Mouse (Mus musculus) heart, postnatal 36 days (tissue): ENCODE measurements around the gene Mgat5. TPM values are rescaled to one million over a fixed set of nuclear protein-coding genes. Genes with fewer than 3 reads are reported as not detected.

Experiments used
- DNase-seq, 2 experiments: peaks; one replicate each; pipeline ENCODE4 v3.0.0; 2021 to 2022
- intact Hi-C: fragments of 180-260 bp; cut with DNase I; formaldehyde crosslinking; loops from one replicate; pipeline ENCODE4 v1.15.1; 2025
- total RNA-seq, 2 experiments: library from RNA; stranded (reverse); gene quantifications; 2 replicates each; pipeline ENCODE4 v1.2.3; 2021

Mgat5 gene
- total RNA-seq, 2 experiments from 2014 or later: 11.1 to 11.5 TPM

- intact Hi-C loops: loop anchor here (5.0 kb wide), 1 partner anchor 43 kb away; no protein-coding TSS in a partner anchor
- no peak for DNase-seq
These were observed 209.7 kb downstream of the Mgat5 start for GRCm38 (mm10) chr1:127414500-127414899.

GRCm38 (mm10) chr1:127415896-127416295 lies 211.1 kb downstream of the Mgat5 start:
- intact Hi-C loops: no loop called here
- DNase-seq: no peak

- no peak for DNase-seq
- intact Hi-C loops: no loop called here
These were observed 212.2 kb downstream of the Mgat5 start for GRCm38 (mm10) chr1:127416971-127417370.

GRCm38 (mm10) chr1:127418916-127419575 lies 214.2 kb downstream of the Mgat5 start:
- no peak for DNase-seq

GRCm38 (mm10) chr1:127419581-127419980 lies 214.8 kb downstream of the Mgat5 start:
- DNase-seq: no peak
- intact Hi-C loops: no loop called here

More at GRCm38 (mm10) chr1:127418916-127419575, 214.2 kb downstream of the Mgat5 start:
- intact Hi-C loops: no loop called here

GRCm38 (mm10) chr1:127420383-127420782 lies 215.6 kb downstream of the Mgat5 start:
- intact Hi-C loops: no loop called here
- no peak for DNase-seq

- intact Hi-C loops: no loop called here
- no peak for DNase-seq
These were observed 216.0 kb downstream of the Mgat5 start for GRCm38 (mm10) chr1:127420795-127421194.

- intact Hi-C loops: no loop called here
- DNase-seq: no peak
These were observed 217.8 kb downstream of the Mgat5 start for GRCm38 (mm10) chr1:127422565-127422964.

- intact Hi-C loops: no loop called here
- DNase-seq: peak in 1 of 2 experiments; percentile 7
These were observed 220.3 kb downstream of the Mgat5 start for GRCm38 (mm10) chr1:127425021-127425532.

- DNase-seq: no peak
- intact Hi-C loops: no loop called here
These were observed 225.5 kb downstream of the Mgat5 start for GRCm38 (mm10) chr1:127430290-127430689.

- intact Hi-C loops: no loop called here
- DNase-seq: no peak
These were observed 230.0 kb downstream of the Mgat5 start for GRCm38 (mm10) chr1:127434829-127435228.

GRCm38 (mm10) chr1:127437091-127437490 lies 232.3 kb downstream of the Mgat5 start:
- intact Hi-C loops: no loop called here
- DNase-seq: no peak

- intact Hi-C loops: no loop called here
- no peak for DNase-seq
These were observed 234.7 kb downstream of the Mgat5 start for GRCm38 (mm10) chr1:127439452-127439891.

GRCm38 (mm10) chr1:127441007-127441406 lies 236.2 kb downstream of the Mgat5 start:
- intact Hi-C loops: no loop called here
- no peak for DNase-seq

GRCm38 (mm10) chr1:127441736-127442135 lies 236.9 kb downstream of the Mgat5 start:
- no peak for DNase-seq
- intact Hi-C loops: no loop called here

GRCm38 (mm10) chr1:127442880-127443877 lies 238.4 kb downstream of the Mgat5 start:
- intact Hi-C loops: no loop called here
- DNase-seq: no peak

- intact Hi-C loops: no loop called here
- peak; percentile 15 to 25 for DNase-seq
These were observed 240.1 kb downstream of the Mgat5 start for GRCm38 (mm10) chr1:127444836-127445485.

- intact Hi-C loops: no loop called here
- DNase-seq: no peak
These were observed 248.6 kb downstream of the Mgat5 start for GRCm38 (mm10) chr1:127453397-127453796.

- peak; percentile 59 to 63 for DNase-seq
- intact Hi-C loops: loop anchor here (1.0 to 5.0 kb wide), 4 partner anchors 47 to 446 kb away; no protein-coding TSS in a partner anchor
These were observed 254.2 kb downstream of the Mgat5 start for GRCm38 (mm10) chr1:127459015-127459451.

- intact Hi-C loops: loop anchor here (1.0 to 5.0 kb wide), 4 partner anchors 47 to 447 kb away; no protein-coding TSS in a partner anchor
- DNase-seq: no peak
These were observed 254.8 kb downstream of the Mgat5 start for GRCm38 (mm10) chr1:127459576-127459975.
